Mouse (Mus musculus) megakaryocyte-erythroid progenitor cell, adult 5-6 weeks (primary cell): ENCODE data around the gene Adam15. TPM values are rescaled to one million over a fixed set of nuclear protein-coding genes. Genes with fewer than 3 reads are reported as not detected.
A peak's percentile ranks its signal among the peaks of the same experiment; 100 is the strongest.

ENCODE experiments used
- ATAC-seq: replicated peaks from 2 replicates; pipeline ENCODE4 v1.8.0; 2016; ENCODE audit warnings: mild to moderate bottlenecking, inconsistent platforms; ENCODE audit not compliant: severe bottlenecking, poor library complexity, low FRiP score, low TSS enrichment
- total RNA-seq, 2 experiments: library from RNA; stranded (forward) in 1 of 2; stranded (reverse) in 1 of 2; fragments of 200-1000, 215-1000 nt in 1 of 2; fragments of >200 nt in 1 of 2; fragmentation: Nextera tagmentation in 1 of 2; gene quantifications; 2 replicates each; pipeline ENCODE4 v1.2.3; 2014 to 2017

Gene Adam15
- total RNA-seq (2014; fragmentation: Nextera tagmentation) (7.4 and 11.4 TPM in 2 replicates), total RNA-seq (2017) (2.3 and 6.4 TPM in 2 replicates)

GRCm38 (mm10) chr3:89349869-89350501 lies at the start of gene Adam15:
Gene Adam15, minus strand, starts transcription at chr3:89349996.
- peak; percentile 74 for ATAC-seq

GRCm38 (mm10) chr3:89396654-89397005 lies 46.8 kb upstream of the Adam15 start:
- ATAC-seq = no peak

- 0 out of 2 replicates have a peak, but pooled peaks have one; percentile 16 for ATAC-seq
Measured at GRCm38 (mm10) chr3:89395806-89396653, 46.2 kb upstream of the Adam15 start.

- no peak for ATAC-seq
Measured at GRCm38 (mm10) chr3:89395419-89395805, 45.6 kb upstream of the Adam15 start.

DNA sequence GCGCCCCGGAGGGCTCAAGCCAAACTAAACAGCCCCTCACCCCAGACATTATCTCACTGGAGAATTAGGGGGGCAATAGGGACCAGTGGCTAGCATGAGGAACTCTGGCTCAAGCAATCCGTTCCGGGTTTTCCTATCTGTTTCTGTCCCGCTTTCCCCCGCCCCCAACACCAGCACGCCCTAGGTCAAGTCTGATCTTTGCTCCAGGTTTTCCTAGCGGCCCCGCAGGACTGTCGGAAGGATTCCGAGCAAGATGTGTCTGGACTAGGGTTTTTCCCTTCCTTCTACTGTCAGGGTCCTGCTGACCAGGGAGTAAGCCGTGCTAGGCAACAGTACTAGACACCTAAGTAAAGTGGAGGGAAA lies 45.1 kb upstream of the Adam15 start:
- ATAC-seq = 0 out of 2 replicates have a peak, but pooled peaks have one; percentile 16

GRCm38 (mm10) chr3:89394006-89394893 lies 44.5 kb upstream of the Adam15 start, which contains the start of gene Zbtb7b:
Gene Zbtb7b, minus strand, starts transcription at chr3:89394776.
- ATAC-seq = peak; percentile 58

- peak; percentile 85 for ATAC-seq
Measured at GRCm38 (mm10) chr3:89393605-89394004, 43.8 kb upstream of the Adam15 start.

- ATAC-seq = no peak
Measured at GRCm38 (mm10) chr3:89392871-89393311, 43.1 kb upstream of the Adam15 start.

DNA sequence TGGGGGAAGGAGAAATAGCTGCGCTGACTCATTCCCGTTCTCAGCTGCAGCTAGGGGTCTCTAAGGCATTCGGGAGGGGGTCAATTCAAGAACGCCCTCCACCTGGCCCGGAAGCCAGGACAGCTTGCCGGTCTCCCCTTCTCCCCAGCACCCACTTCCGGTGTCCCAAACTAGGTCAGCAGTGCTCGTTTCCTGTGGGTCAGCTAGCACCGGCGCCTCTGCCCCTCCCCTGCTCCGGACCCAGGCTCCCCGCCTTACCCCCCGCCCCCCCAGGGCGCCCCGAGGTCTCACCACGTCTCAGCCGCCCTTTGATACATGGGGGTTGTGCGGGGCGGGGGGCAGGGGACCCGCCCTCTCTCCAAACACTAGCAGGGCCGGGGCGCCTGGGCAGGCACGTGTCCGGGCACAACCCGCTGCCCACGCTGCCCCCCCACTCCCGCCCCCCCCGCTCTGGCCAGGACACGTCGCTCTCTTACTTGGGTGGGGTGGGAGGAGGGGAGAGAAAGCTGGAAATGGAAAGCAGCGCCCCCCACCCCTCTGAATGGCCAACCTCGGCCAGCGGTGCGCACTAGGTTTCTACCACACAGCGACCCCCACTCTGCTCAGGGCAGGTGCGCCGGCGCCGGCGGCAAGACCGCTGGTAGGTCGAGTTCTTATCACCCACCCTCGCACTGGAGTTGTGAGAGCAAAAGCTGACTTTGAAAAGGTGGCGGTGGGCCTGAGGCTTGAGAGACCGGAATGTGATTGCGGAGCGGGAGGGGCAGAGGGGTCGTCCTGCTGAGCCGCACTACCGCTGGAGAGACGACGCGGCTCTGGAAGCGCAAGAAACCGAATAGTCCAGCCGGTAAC lies 42.1 kb upstream of the Adam15 start:
- ATAC-seq = no peak

- no peak for ATAC-seq
Measured at GRCm38 (mm10) chr3:89390699-89391662, 41.2 kb upstream of the Adam15 start.

GRCm38 (mm10) chr3:89390111-89390515 lies 40.3 kb upstream of the Adam15 start:
- no peak for ATAC-seq

- ATAC-seq = no peak
Measured at GRCm38 (mm10) chr3:89388901-89389740, 39.3 kb upstream of the Adam15 start.

GRCm38 (mm10) chr3:89388134-89388881 lies 38.5 kb upstream of the Adam15 start:
- ATAC-seq = peak; percentile 64

DNA sequence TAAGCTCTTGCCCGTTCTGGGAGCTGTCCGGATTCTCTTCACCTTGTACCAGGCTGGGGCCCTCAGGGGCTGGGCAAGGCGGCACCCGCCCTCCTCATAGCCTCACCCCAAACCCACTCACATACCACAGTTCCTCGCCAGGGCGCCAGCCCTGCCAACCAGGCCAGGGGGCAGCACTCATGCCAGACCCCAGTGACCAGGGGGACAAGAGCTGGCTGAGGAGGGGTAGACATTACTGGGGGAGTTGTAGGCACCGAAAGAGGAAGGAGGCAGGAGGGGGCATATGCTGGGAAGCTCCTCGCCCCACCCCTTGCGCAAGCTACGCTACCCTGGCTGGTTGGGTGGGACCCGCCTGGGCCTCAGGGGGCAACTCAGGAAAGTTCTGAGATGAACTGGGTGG lies 37.8 kb upstream of the Adam15 start:
- no peak for ATAC-seq

DNA sequence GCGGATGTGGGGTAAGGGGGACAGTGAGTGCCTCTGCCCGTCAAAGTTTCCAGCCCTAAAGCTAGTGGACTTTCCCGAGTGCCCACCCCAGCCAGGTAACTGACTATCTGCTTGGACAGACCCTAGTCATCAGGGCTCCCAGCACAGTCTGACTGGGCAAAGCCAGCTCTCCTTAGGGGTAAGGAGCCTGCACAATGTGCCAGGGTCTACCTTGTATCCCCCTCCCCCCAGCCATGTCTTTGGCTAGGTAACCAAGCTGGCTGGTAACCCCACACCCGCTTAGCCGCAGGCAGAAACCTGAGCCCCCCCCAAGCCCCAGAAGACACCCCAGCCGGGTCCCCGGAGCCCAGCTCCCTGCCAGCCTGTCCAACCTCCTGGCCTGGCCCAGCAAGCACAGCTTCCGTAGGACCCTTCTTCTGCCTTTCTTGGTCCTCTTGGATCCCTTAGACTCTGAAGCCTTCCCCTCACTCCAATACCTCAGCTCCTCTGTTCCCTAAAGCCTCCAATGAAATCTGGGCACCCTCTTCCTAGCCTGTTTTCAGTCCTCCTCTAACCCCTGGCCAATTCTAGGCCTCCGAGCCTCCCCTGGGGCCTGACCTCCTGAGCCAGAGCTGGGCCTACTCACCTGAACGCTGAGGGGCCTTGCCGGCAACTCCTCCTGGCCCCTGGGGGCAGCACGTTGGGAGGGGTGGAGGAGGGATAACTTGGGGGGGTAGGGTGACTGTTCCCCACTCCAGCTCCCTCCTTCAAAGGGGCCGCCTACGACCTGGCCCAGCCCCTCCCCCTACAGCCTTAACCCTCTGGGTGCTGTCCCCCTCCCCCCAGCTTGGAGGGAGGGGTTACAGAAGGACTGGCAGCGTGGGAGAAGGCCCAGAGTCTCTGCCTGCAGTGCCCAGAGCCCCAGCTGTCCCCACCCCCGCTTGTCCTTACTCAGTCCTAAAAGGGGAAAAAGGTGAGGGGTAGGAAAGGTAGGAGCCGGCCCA lies 36.9 kb upstream of the Adam15 start:
- no peak for ATAC-seq
